Mouse (Mus musculus) retina, postnatal 7 days (tissue): ENCODE measurements around the gene Gm45785.
"Not testable (repeated sequence)": the region's sequence is repeated elsewhere in the genome, so short reads cannot be mapped to it uniquely, and the experiment has no call there.

Experiments used
- DNase-seq: peaks from one replicate; pipeline ENCODE4 v3.0.0-alpha.2; 2012; ENCODE audit warnings: low read depth, low spot score

Gm45785 gene

GRCm38 (mm10) chr7:140855860-140856784 is at the start of gene Gm45785:
Gene Gm45785 (minus strand): TSS chr7:140856331.
- DNase-seq = peak; percentile 76

DNA sequence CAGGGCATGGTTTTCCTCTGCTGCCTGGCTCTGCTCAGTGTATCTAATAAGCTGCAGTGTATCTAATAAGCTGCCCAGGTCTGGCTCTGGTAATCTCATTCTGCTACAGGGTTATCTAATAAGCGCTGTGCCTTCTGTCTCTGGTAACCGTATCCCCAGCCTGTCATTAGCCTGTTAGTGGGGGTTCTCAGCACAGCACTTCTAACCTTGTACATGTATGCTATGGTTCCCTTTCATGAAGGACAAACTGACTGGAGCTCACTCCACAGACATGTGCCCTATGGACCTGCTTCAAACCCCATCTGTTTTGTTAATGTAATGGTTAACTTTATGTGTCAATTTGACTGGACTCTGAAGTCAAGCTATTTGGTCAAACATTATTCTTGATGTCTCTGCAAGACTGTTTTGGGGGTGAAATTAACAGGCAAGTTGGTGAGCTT is 49.5 kb upstream of the Gm45785 start:
- no peak for DNase-seq

DNA sequence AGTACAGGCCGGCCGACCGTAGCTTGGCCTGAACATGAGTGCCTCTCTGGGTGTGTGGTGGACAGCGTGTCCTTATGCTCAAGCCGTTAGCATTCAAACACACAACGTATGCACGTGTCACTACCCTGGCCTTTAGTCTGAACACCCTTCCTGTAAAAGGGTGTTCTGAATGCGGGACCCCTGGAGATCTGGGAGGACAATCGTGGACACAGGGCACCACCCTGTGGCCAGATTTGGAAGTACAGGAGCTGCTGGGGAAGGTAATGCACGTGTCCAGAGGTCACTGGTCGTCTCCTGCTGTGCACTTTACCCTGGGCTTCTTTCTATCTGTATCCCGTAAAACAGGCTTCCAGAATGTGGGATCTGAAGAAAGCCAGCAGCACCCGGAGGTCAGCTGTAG is 47.1 kb upstream of the Gm45785 start:
- DNase-seq = peak; percentile 74

GRCm38 (mm10) chr7:140902036-140902875 is 46.1 kb upstream of the Gm45785 start:
- DNase-seq = no peak

DNA sequence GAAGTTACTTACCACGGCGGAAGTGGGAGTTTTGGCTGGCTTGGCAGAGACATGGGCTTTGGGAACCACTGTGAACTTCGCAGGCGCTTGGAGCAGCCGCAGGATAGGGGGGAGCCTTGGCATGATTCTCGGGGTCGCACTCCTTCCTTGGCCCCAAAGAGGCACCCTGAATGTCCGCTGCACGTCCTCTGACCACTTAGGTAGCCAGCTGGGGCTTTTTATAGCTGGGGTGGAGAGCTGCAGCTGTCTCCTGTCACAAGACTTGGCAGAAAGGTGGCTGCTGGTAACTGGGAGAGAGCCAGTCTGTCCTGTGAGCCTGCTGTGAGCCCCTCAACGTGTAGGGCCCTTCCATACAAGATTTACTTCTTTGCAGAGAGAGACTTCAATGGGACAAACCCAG is 44.1 kb upstream of the Gm45785 start, which contains the start of gene Cox8b:
Gene Cox8b (minus strand): TSS at position 227 of the 400 bp plus-strand sequence.
- no peak for DNase-seq

DNA sequence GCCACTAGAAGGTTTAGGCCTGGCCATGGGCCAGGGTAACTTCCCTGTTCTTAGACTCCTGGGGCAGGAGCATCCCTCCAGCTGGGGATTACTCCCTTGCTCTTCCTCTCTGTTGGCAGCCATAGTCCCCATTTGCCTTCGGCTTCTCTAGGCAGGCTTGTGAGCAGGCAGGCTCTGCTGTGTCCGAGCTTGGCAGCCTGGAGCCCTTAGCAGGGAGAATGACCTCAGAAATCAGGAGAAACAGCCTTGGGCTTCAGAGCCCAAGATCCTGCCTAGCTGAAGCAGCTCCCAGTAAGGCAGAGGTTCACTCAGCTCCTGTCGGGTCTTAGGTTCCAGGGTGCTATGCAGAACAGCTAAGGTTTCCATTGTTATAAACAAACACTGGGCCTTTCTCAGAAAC is 43.0 kb upstream of the Gm45785 start:
- no peak for DNase-seq

DNA sequence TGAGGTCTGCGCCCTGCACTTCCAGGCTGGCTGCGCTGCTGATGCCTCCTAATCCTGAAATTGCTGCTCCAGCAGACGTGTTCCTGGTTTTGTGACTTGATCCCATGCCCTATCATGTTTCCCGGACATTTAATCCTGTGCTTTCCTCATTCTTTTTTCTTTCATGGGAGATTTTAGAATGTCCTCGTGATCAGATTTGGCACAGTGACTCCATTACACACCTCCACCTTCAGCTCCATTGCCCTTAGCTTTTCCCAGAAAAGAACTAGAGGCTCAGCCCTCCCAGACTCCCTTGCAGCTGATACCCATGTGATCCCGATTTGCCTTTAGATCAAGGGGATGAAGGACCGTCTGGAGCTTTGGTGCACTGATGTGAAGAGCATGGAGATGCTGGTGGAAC is 41.7 kb upstream of the Gm45785 start:
- no peak for DNase-seq

DNA sequence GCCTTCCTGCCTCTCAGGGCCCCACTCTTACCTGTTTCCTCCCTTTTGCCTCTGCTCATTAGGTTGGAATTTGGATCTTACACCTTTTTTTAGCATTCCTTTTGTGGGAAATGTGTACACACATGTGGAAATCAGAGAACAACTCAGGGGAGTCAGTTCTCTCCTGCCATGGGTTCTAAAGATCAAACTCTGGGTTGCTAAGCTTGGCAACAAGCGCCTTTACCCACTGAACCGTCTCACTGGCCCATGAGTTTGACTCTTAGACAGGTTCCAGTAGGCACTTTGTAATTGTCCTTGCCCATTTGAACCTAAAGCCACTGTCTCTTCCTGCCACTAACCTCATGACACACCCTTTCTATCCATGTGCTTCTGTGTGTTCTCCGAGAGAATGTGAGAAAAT is 38.5 kb upstream of the Gm45785 start:
- DNase-seq = no peak

DNA sequence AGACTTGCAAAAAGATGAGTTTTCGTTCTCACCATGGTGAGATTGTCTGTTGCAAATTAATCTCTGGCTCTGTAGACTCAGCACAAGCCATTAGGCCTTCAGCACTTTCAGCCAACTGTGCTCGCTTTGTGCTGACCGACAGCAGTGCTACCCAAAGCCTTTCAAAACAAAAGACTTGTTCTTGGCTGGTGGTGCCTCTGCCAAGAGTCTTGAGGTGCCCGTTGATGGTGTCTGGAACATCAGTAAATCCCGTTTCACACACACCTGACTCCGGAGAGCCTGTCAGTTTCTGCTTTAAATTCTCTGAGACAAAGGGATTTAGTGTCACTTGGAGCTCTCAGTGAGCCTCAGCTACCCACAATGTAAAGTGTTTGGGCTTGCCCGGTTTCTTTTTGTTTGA is 37.9 kb upstream of the Gm45785 start:
- no peak for DNase-seq

- DNase-seq = not testable (repeated sequence)
Measured at GRCm38 (mm10) chr7:140890636-140891035, 34.5 kb upstream of the Gm45785 start.

GRCm38 (mm10) chr7:140882469-140882803 is 26.3 kb upstream of the Gm45785 start:
- no peak for DNase-seq

GRCm38 (mm10) chr7:140881696-140882468 is 25.8 kb upstream of the Gm45785 start, which contains the start of the genes Psmd13 and Sirt3:
Gene Psmd13 (plus strand): TSS chr7:140881968.
Gene Sirt3 (minus strand): TSS chr7:140882309.
- DNase-seq = peak; percentile 86

GRCm38 (mm10) chr7:140880865-140881515 is 24.9 kb upstream of the Gm45785 start:
- no peak for DNase-seq

GRCm38 (mm10) chr7:140880419-140880818 is 24.3 kb upstream of the Gm45785 start:
- no peak for DNase-seq

GRCm38 (mm10) chr7:140879355-140879754 is 23.2 kb upstream of the Gm45785 start:
- DNase-seq = no peak

- no peak for DNase-seq
Measured at GRCm38 (mm10) chr7:140877364-140877763, 21.2 kb upstream of the Gm45785 start.

GRCm38 (mm10) chr7:140874224-140874623 is 18.1 kb upstream of the Gm45785 start:
- no peak for DNase-seq

DNA sequence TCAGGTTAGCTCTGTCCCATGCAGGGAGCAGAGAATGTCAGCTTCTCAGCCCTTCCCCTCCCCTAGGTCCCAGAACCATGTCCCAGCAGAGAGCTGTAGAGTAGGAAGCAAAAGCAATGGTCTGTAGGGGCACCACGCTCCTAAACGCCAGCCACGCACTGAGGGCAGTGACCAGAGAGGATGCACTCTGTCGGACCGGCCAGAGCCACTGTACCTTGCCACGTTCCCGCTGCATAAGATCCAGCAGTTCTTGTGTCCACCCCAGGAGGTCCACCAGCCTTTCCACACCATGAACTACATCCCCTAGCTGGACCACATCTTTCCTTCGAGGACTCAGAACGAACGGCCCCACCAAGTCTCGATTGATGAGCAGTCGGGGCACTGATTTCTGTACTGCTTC is 8.6 kb upstream of the Gm45785 start:
- no peak for DNase-seq

DNA sequence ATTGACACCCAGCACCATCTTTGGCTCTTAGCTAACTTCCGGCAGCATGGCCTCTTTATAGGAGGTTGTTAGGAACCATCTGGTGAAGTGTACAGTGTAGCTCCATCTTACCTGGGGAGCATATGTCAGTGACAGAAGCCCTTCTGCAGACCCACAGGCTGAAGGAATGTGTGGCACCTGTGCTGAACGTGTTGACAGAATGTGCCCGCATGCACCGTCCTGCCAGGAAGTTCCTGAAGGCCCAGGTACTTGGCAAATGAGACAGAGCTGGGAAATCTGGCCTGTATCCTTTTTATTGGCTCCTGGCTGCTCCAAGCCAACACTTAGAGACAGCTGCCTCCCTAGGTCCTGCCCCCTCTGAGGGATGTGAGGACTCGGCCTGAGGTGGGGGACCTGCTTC is 4.6 kb upstream of the Gm45785 start:
- no peak for DNase-seq

GRCm38 (mm10) chr7:140859997-140860396 is 3.9 kb upstream of the Gm45785 start:
- DNase-seq = no peak

DNA sequence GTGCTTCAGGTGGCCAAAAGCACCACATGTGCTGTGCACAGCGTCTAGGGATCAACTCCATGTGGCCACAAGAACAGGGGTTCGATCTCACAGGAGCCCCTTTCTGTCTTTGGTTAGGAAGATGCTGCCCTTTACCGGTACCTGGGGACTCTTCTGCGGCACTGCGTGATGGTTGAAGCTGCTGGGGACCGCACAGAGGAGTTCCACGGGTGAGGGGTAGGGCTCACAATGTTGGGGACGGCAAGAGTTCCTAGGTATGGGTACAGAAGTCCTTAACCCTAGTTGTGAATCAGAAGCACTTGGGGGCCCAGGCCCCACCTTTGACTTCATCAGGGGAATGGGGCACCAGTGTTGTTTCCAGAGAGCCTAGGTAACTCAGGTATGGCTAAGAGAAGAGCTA is 2.6 kb upstream of the Gm45785 start:
- no peak for DNase-seq
